24 mouse cellular contexts compared by ENCODE assay signal in the genomic region with DNA sequence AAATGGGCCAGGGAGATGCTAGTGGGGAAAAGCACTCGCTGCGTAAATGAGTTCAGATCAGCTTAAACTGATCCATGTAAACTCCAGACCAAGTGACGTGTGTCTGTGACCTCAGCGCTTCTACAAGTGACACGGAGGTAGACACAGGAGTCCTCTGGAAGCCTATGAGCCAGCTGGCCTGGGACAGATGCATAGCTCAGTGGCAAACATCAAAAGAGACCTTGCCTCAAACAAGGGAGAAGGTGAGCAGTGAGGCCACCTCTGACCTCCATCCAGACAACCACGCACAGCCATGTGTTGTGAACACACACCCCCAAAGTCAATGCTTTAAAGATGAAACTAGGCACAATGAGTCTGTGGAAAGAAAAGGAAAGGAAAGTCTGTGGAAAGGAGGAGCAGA.
DNase-seq lines count a peak whose midpoint lies in the region; ATAC-seq and TF ChIP-seq lines count a peak whose summit lies in the region.
"Had no signal": no experiment of that assay in that cellular context is flagged by ENCODE, and none has a peak within 500 bp of the region (broad histone marks: within the 10 kb centered on the region; RNA-seq: fewer than 3 reads in every experiment).

No protein-coding gene starts in this region.

- DNase-seq in heart, postnatal 36 days: no peak
- DNase-seq in stomach, postnatal 0 days (ENCODE audit: low spot score): no peak
- DNase-seq in ovary, postnatal 14 days (ENCODE audit: low spot score): no peak
- DNase-seq: adrenal gland, adult 8-10 months; gastrocnemius, postnatal 10 days; kidney, adult 8-10 months; kidney, postnatal 4 days; lung, postnatal 4 days; right cerebral cortex, postnatal 25 days; thymus, adult 2 months; thymus, postnatal 36 days had no signal

- H3K9ac ChIP-seq in heart, embryonic 12.5 days: peak overlapping the region; percentile 10; the same call in 1 of the 2 replicates
- peak overlapping the region; percentile 15; the same call in 1 of the 2 replicates for H3K9ac ChIP-seq in intestine, embryonic 16.5 days (ENCODE audit: low read depth, low read length)
- H3K9ac ChIP-seq in intestine, embryonic 15.5 days: no peak overlapping the region
- H3K9ac ChIP-seq in stomach, embryonic 14.5 days (replicated peaks; ENCODE audit: low read depth, low read length): no peak overlapping the region
- H3K9ac ChIP-seq in stomach, postnatal 0 days (ENCODE audit: low read length): no peak overlapping the region
- H3K9ac ChIP-seq: hindbrain, embryonic 14.5 days; liver, embryonic 14.5 days; midbrain, embryonic 12.5 days; neural tube, embryonic 15.5 days had no signal

- peaks cover 70% of the 10 kb centered on the region for H3K4me1 ChIP-seq in heart, embryonic 12.5 days (replicated peaks)
- peaks cover 15% of the 10 kb centered on the region for H3K4me1 ChIP-seq in intestine, embryonic 16.5 days (ENCODE audit: control insufficient read depth, insufficient read depth, low read length)
- peaks cover 11% of the 10 kb centered on the region for H3K4me1 ChIP-seq in intestine, embryonic 15.5 days (replicated peaks)
- H3K4me1 ChIP-seq in stomach, embryonic 14.5 days (ENCODE audit: control insufficient read depth, insufficient read depth, low read length): peaks cover 14% of the 10 kb centered on the region
- H3K4me1 ChIP-seq in stomach, postnatal 0 days (replicated peaks; ENCODE audit: control insufficient read depth, insufficient read depth): no peaks in the 10 kb centered on the region; the same call in 1 of the 2 replicates
- H3K4me1 ChIP-seq: megakaryocyte, embryonic 14.5 days had no signal

- no peak overlapping the region for H3K4me3 ChIP-seq in heart, embryonic 12.5 days
- no peak overlapping the region for H3K4me3 ChIP-seq in intestine, embryonic 16.5 days (ENCODE audit: low read length)
- no peak overlapping the region for H3K4me3 ChIP-seq in intestine, embryonic 15.5 days (replicated peaks)
- no peak overlapping the region for H3K4me3 ChIP-seq in stomach, embryonic 14.5 days (ENCODE audit: low read depth, low read length)
- no peak overlapping the region for H3K4me3 ChIP-seq in stomach, postnatal 0 days (ENCODE audit: low read depth, low read length)
- H3K4me3 ChIP-seq: erythroblast, embryonic 14.5 days; megakaryocyte, embryonic 14.5 days; midbrain, embryonic 12.5 days; neural tube, embryonic 15.5 days had no signal

- intact Hi-C loops in heart, postnatal 36 days (cut with DNase I): no loop called here

- peak overlapping the region; percentile 21; the same call in 1 of the 2 replicates for H3K27ac ChIP-seq in heart, embryonic 12.5 days (ENCODE audit: poor library complexity, severe bottlenecking)
- H3K27ac ChIP-seq in intestine, embryonic 16.5 days (ENCODE audit: low read length): no peak overlapping the region
- H3K27ac ChIP-seq in intestine, embryonic 15.5 days: no peak overlapping the region
- H3K27ac ChIP-seq in stomach, embryonic 14.5 days (ENCODE audit: low read length): 0 out of 2 replicates have a peak overlapping the region, but pooled peaks have one; percentile 23
- H3K27ac ChIP-seq in stomach, postnatal 0 days (replicated peaks): no peak overlapping the region
- H3K27ac ChIP-seq: hindbrain, embryonic 14.5 days; kidney, postnatal 0 days; liver, embryonic 14.5 days; midbrain, embryonic 12.5 days; neural tube, embryonic 15.5 days had no signal

- H3K9me3 ChIP-seq in heart, embryonic 12.5 days (replicated peaks): no peaks in the 10 kb centered on the region
- H3K9me3 ChIP-seq in intestine, embryonic 16.5 days (ENCODE audit: control insufficient read depth, low read length): no peaks in the 10 kb centered on the region
- H3K9me3 ChIP-seq in intestine, embryonic 15.5 days: no peaks in the 10 kb centered on the region
- no peaks in the 10 kb centered on the region for H3K9me3 ChIP-seq in stomach, embryonic 14.5 days (ENCODE audit: control insufficient read depth, low read depth, low read length)
- H3K9me3 ChIP-seq in stomach, postnatal 0 days (ENCODE audit: control insufficient read depth, low read length): no peaks in the 10 kb centered on the region
- H3K9me3 ChIP-seq: G1E; megakaryocyte, embryonic 14.5 days; midbrain, embryonic 12.5 days; neural tube, embryonic 15.5 days had no signal

- WGBS in heart, embryonic 12.5 days: 73% methylated on average over 6 of the region's 6 CpGs
- WGBS in intestine, embryonic 16.5 days: 55% methylated on average over 6 of the region's 6 CpGs
- 67% methylated on average over 6 of the region's 6 CpGs for WGBS in intestine, embryonic 15.5 days
- WGBS in stomach, embryonic 14.5 days: 49% methylated on average over 6 of the region's 6 CpGs
- 46% methylated on average over 6 of the region's 6 CpGs for WGBS in stomach, postnatal 0 days

- TF ChIP-seq CTCF in stomach, postnatal 0 days (IDR thresholded peaks at IDR 0.05; ENCODE audit: low read depth): no peak

- H3K27me3 ChIP-seq in heart, embryonic 12.5 days (replicated peaks): no peaks in the 10 kb centered on the region
- no peaks in the 10 kb centered on the region for H3K27me3 ChIP-seq in intestine, embryonic 16.5 days (replicated peaks; ENCODE audit: control insufficient read depth, insufficient read depth, low read length)
- H3K27me3 ChIP-seq in intestine, embryonic 15.5 days (replicated peaks): no peaks in the 10 kb centered on the region
- H3K27me3 ChIP-seq in stomach, embryonic 14.5 days (ENCODE audit: control insufficient read depth, insufficient read depth, low read length): no peaks in the 10 kb centered on the region
- H3K27me3 ChIP-seq in stomach, postnatal 0 days (ENCODE audit: control insufficient read depth, insufficient read depth, low read length): no peaks in the 10 kb centered on the region
- H3K27me3 ChIP-seq: midbrain, embryonic 12.5 days; neural tube, embryonic 15.5 days had no signal

- no peak overlapping the region for H3K4me2 ChIP-seq in heart, embryonic 12.5 days
- H3K4me2 ChIP-seq in intestine, embryonic 16.5 days (ENCODE audit: low read depth, low read length): no peak overlapping the region
- no peak overlapping the region for H3K4me2 ChIP-seq in intestine, embryonic 15.5 days (replicated peaks)
- no peak overlapping the region for H3K4me2 ChIP-seq in stomach, embryonic 14.5 days (replicated peaks; ENCODE audit: low read depth, low read length)
- no peak overlapping the region for H3K4me2 ChIP-seq in stomach, postnatal 0 days (replicated peaks; ENCODE audit: low read depth)
- H3K4me2 ChIP-seq: hindbrain, embryonic 14.5 days; midbrain, embryonic 12.5 days; neural tube, embryonic 15.5 days had no signal

- peaks cover 18% of the 10 kb centered on the region for H3K36me3 ChIP-seq in heart, embryonic 12.5 days
- H3K36me3 ChIP-seq in intestine, embryonic 16.5 days (ENCODE audit: control insufficient read depth, insufficient read depth, low read length): no peaks in the 10 kb centered on the region
- H3K36me3 ChIP-seq in intestine, embryonic 15.5 days: no peaks in the 10 kb centered on the region
- H3K36me3 ChIP-seq in stomach, embryonic 14.5 days (ENCODE audit: control insufficient read depth, insufficient read depth, low read length): peaks cover 3% of the 10 kb centered on the region; the same call in 1 of the 2 replicates
- H3K36me3 ChIP-seq in stomach, postnatal 0 days (ENCODE audit: control insufficient read depth, insufficient read depth, low read length): 0 out of 2 replicates have a peak, but pooled peaks cover 2% of the 10 kb centered on the region
- H3K36me3 ChIP-seq: G1E; neural tube, embryonic 15.5 days had no signal

- no peak for TF ChIP-seq EP300 in stomach, postnatal 0 days (optimal IDR thresholded peaks at IDR 0.05)

- ATAC-seq in heart, embryonic 12.5 days (ENCODE audit: insufficient number of reproducible peaks, low FRiP score): no peak
- ATAC-seq in intestine, embryonic 16.5 days: no peak
- no peak for ATAC-seq in intestine, embryonic 15.5 days
- no peak for ATAC-seq in stomach, embryonic 14.5 days (ENCODE audit: insufficient number of reproducible peaks, insufficient read depth, low FRiP score, low read depth)
- no peak for ATAC-seq in stomach, postnatal 0 days (ENCODE audit: low FRiP score, low TSS enrichment)
- ATAC-seq: forebrain, embryonic 16.5 days had no signal

Comparison
In these comparisons a context has a peak if more than half of its experiments do, and no peak if none do; other contexts are left out.
1. H3K27ac ChIP-seq: peak in heart, embryonic 12.5 days (single experiment) and stomach, embryonic 14.5 days (single experiment); none in intestine, embryonic 16.5 days (single experiment), intestine, embryonic 15.5 days (single experiment) and stomach, postnatal 0 days (single experiment).
2. H3K9ac ChIP-seq: peak in heart, embryonic 12.5 days (single experiment) and intestine, embryonic 16.5 days (single experiment); none in intestine, embryonic 15.5 days (single experiment), stomach, embryonic 14.5 days (single experiment) and stomach, postnatal 0 days (single experiment).